Mouse (Mus musculus) liver, embryonic 14.5 days (tissue): ENCODE measurements around the gene Trim26. TPM values are rescaled to one million over a fixed set of nuclear protein-coding genes. Genes with fewer than 3 reads are reported as not detected.

Experiments
- ATAC-seq: fragments of 200-750 bp; cut with Nextera tagmentation; 2 replicates; pipeline ENCODE4 v1.8.0; 2017; ENCODE audit warnings: moderate number of reproducible peaks, mild to moderate bottlenecking, moderate library complexity; ENCODE audit not compliant: insufficient read depth
- DNase-seq, 3 experiments: peaks; one replicate each; pipeline ENCODE4 v3.0.0-alpha.2; 2012 to 2013; ENCODE audit warnings: low read depth in 3 of 3, low spot score in 3 of 3
- H3K27ac ChIP-seq: fragments of 300-500 bp; sonication (generic); 2 replicates; pipeline ENCODE4 v1.5.1; 2014; ENCODE audit warnings: moderate library complexity, mild to moderate bottlenecking, control low read depth, inconsistent platforms
- H3K27me3 ChIP-seq: fragments of 300-500 bp; sonication (generic); 2 replicates; pipeline ENCODE4 v1.6.1; 2014; ENCODE audit warnings: mild to moderate bottlenecking, low read length, moderate library complexity; ENCODE audit not compliant: control insufficient read depth, insufficient read depth
- H3K36me3 ChIP-seq: fragments of 300-500 bp; sonication (generic); replicated peaks from 2 replicates; pipeline ENCODE4 v1.6.1; 2014; ENCODE audit warnings: low read depth; ENCODE audit not compliant: control insufficient read depth, insufficient read depth
- H3K4me1 ChIP-seq, 2 experiments: fragments of 200-500 bp in 1 of 2; fragments of 300-500 bp in 1 of 2; sonication (generic) in 1 of 2; replicated peaks; 2 replicates each; pipeline ENCODE4 v1.6.1; 2012 to 2014; ENCODE audit warnings: antibody characterized with exemption in 1 of 2, inconsistent platforms in 1 of 2, low read length in 1 of 2; ENCODE audit not compliant: control insufficient read depth in 2 of 2, insufficient read depth in 2 of 2
- H3K4me2 ChIP-seq: fragments of 300-500 bp; sonication (generic); 2 replicates; pipeline ENCODE4 v1.6.1; 2014; ENCODE audit warnings: low read depth, mild to moderate bottlenecking, control low read depth, moderate library complexity
- H3K4me3 ChIP-seq, 2 experiments: fragments of 200-500 bp in 1 of 2; fragments of 300-500 bp in 1 of 2; sonication (generic) in 1 of 2; 2 replicates each; pipeline ENCODE4 v1.5.1; 2012 to 2014; ENCODE audit warnings: low read depth in 2 of 2, low read length in 2 of 2, mild to moderate bottlenecking in 2 of 2, control low read depth in 1 of 2, inconsistent platforms in 1 of 2, moderate library complexity in 1 of 2; ENCODE audit not compliant: insufficient read depth in 1 of 2
- H3K9ac ChIP-seq: fragments of 300-500 bp; sonication (generic); replicated peaks from 2 replicates; pipeline ENCODE4 v1.6.1; 2014; ENCODE audit warnings: mild to moderate bottlenecking, control low read depth, moderate library complexity
- H3K9me3 ChIP-seq: fragments of 300-500 bp; sonication (generic); 2 replicates; pipeline ENCODE4 v1.6.1; 2016; ENCODE audit warnings: low read length, mixed read lengths; ENCODE audit not compliant: control insufficient read depth
- CTCF ChIP-seq: IDR thresholded peaks from 2 replicates; pipeline ENCODE4 v1.5.1; 2016; ENCODE audit warnings: antibody characterized with exemption, low read depth, control low read depth
- EP300 ChIP-seq: IDR thresholded peaks from 2 replicates; pipeline ENCODE4 v1.6.1; 2016; ENCODE audit warnings: antibody characterized with exemption, low read depth
- WGBS: fragments of 180-500 bp; shearing (Covaris S2); extraction: QIAGEN DNeasy Blood & Tissue Kit; methylation state at CpG from one replicate; pipeline ENCODE4 v1.1.7; 2014; ENCODE audit not compliant: insufficient replicate concordance; 5-methylcytosine and 5-hydroxymethylcytosine counted together
- polyA plus RNA-seq, 2 experiments: library from polyadenylated mRNA; depleted of rRNA in 1 of 2; stranded (reverse) in 1 of 2; unstranded in 1 of 2; fragments of >200 nt; fragmentation: Nextera tagmentation in 1 of 2; extraction: Ambion mirVana in 1 of 2; gene quantifications; 2 replicates each; pipeline versions ENCODE4 v1.2.1 to v1.2.3; 2012 to 2014

Gene Trim26
- polyA plus RNA-seq, 2 experiments, result 6.7 to 8.6 TPM

GRCm38 (mm10) chr17:36830470-36830869, 6.5 kb upstream of the Trim26 start:
- TF ChIP-seq EP300 (no peak), CTCF (no peak)
- H3K27me3 ChIP-seq, result peaks cover 3% of the 10 kb centered on the region; the same call in 1 of the 2 replicates
- no peaks in the 10 kb centered on the region for H3K36me3 ChIP-seq
- no peak overlapping the region for H3K4me2 ChIP-seq
- no peak overlapping the region for H3K27ac ChIP-seq
- peaks cover 0 to 5% of the 10 kb centered on the region in 2 experiments; a peak in 2 of 4 replicates for H3K4me1 ChIP-seq
- ATAC-seq (no peak), DNase-seq (no peak)
- H3K9ac ChIP-seq, result no peak overlapping the region
- 52% methylated on average over 3 of the region's 3 CpGs for WGBS
- no peaks in the 10 kb centered on the region for H3K9me3 ChIP-seq
- H3K4me3 ChIP-seq, result no peak overlapping the region

- Histone ChIP-seq H3K4me3 (no peak overlapping the region), H3K9ac (no peak overlapping the region), H3K27me3 (peaks cover 3% of the 10 kb centered on the region; the same call in 1 of the 2 replicates), H3K4me1 (peaks cover 7 to 15% of the 10 kb centered on the region in 2 experiments), H3K27ac (no peak overlapping the region), H3K36me3 (no peaks in the 10 kb centered on the region), H3K9me3 (no peaks in the 10 kb centered on the region), H3K4me2 (no peak overlapping the region)
- ATAC-seq, result no peak
- no peak for DNase-seq
- TF ChIP-seq CTCF (no peak), EP300 (no peak)
- WGBS, result 46% methylated on average over 4 of the region's 4 CpGs
These were observed 4.2 kb upstream of the Trim26 start for GRCm38 (mm10) chr17:36832694-36833093.

GRCm38 (mm10) chr17:36835591-36836426, 1.1 kb upstream of the Trim26 start:
- peak; percentile 9; the same call in 1 of the 2 replicates for ATAC-seq
- Histone ChIP-seq H3K9ac (peak overlapping the region; percentile 49), H3K4me1 (peaks cover 11 to 13% of the 10 kb centered on the region in 2 experiments), H3K27me3 (no peaks in the 10 kb centered on the region), H3K9me3 (no peaks in the 10 kb centered on the region), H3K4me2 (peak overlapping the region; percentile 80), H3K27ac (peak overlapping the region; percentile 63), H3K36me3 (no peaks in the 10 kb centered on the region), H3K4me3 (peak overlapping the region; percentile 64 to 67; a peak in 3 of 4 replicates)
- peak; percentile 46 to 61 (median 59) for DNase-seq
- WGBS, result 24% methylated on average over 12 of the region's 12 CpGs
- TF ChIP-seq EP300, result no peak
- TF ChIP-seq CTCF, result peak; percentile 60

GRCm38 (mm10) chr17:36836427-36836812, 514 bp upstream of the Trim26 start:
- peak overlapping the region; percentile 64 to 67 for H3K4me3 ChIP-seq
- H3K27ac ChIP-seq, result peak overlapping the region; percentile 63
- peak overlapping the region; percentile 49 for H3K9ac ChIP-seq
- H3K9me3 ChIP-seq, result no peaks in the 10 kb centered on the region
- peak overlapping the region; percentile 80 for H3K4me2 ChIP-seq
- DNase-seq (no peak), ATAC-seq (peak; percentile 6; the same call in 1 of the 2 replicates)
- 9% methylated on average over 3 of the region's 3 CpGs for WGBS
- TF ChIP-seq CTCF, result no peak
- TF ChIP-seq EP300, result no peak
- H3K27me3 ChIP-seq, result no peaks in the 10 kb centered on the region
- H3K4me1 ChIP-seq, result peaks cover 11 to 13% of the 10 kb centered on the region in 2 experiments
- no peaks in the 10 kb centered on the region for H3K36me3 ChIP-seq

GRCm38 (mm10) chr17:36839001-36839400, 2.1 kb downstream of the Trim26 start:
- Histone ChIP-seq H3K4me2 (no peak overlapping the region), H3K27ac (no peak overlapping the region), H3K27me3 (no peaks in the 10 kb centered on the region), H3K9me3 (no peaks in the 10 kb centered on the region), H3K36me3 (no peaks in the 10 kb centered on the region), H3K4me1 (peaks cover 21 to 26% of the 10 kb centered on the region in 2 experiments), H3K9ac (no peak overlapping the region), H3K4me3 (no peak overlapping the region)
- no peak for ATAC-seq
- TF ChIP-seq CTCF, result no peak
- no peak for TF ChIP-seq EP300
- no peak for DNase-seq
- WGBS, result 42% methylated on average over 5 of the region's 5 CpGs
